Mouse (Mus musculus) cerebellum, postnatal 10 days (tissue): ENCODE data around the gene Slc51b.

Experiments
- DNase-seq, 2 experiments: peaks; one replicate each; pipeline ENCODE4 v3.0.0; 2021; ENCODE audit warnings: mixed read lengths in 2 of 2

Gene Slc51b

DNA sequence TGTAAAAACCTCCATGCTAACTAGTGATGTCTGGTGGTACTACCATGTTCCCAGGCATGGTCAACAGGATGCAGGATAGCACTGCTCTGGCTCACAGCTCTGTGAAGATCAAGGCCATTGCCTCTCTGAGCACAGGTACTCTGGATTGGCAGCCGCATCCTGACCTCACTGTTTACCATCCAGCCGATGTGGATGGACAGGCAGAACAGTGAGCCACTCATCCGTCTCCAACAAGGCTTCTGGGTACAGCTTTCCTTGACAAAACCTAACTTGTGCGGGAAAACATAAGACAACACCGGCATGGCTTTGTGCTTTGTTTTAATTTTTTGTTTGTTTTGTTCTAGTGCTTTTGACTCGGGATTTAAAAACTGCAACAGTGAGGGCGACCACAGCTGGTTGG, 57.0 kb downstream of the Slc51b start:
- no peak for DNase-seq

DNA sequence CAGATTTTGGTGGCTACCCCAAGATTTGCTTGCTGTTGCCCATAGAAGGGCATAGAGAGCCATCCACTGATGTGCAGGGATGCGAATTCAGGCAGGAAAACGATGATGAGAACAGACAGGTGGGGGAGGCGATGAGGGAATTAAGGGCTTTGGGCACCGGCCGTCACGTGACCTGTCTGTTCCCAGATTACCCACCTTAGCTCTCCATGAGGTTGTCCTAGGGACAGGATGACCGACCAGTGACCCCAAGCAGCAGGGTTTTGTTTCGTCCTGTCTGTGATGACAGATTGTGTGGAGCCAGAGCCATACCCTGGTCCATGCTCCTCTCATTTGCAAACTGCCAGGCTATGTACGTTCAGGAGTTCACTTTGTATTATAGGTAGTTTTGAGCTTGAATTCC, 59.1 kb downstream of the Slc51b start:
- DNase-seq: no peak
